Mouse (Mus musculus) neutrophil, adult 5-6 weeks (primary cell): ENCODE measurements around the gene Fto. TPM values are rescaled to one million over a fixed set of nuclear protein-coding genes. Genes with fewer than 3 reads are reported as not detected.

Experiments
- ATAC-seq: fragments of 151-379, 151-347 bp; 2 replicates; pipeline ENCODE4 v1.8.0; 2017; ENCODE audit warnings: mild to moderate bottlenecking, moderate TSS enrichment; ENCODE audit not compliant: insufficient number of reproducible peaks, poor library complexity, low FRiP score, severe bottlenecking; ENCODE audit errors: extremely low read depth
- total RNA-seq: library from RNA; stranded (forward); fragments of 200-1000 nt; gene quantifications from 2 replicates; pipeline ENCODE4 v1.2.3, GENCODE M21; 2017

Fto gene
- total RNA-seq, 1 experiment from 2014 or later, result 33.1 TPM

- ATAC-seq, result no peak
These were observed 344.1 kb downstream of the Fto start for GRCm38 (mm10) chr8:91657381-91657780.

- ATAC-seq, result no peak
These were observed 347.6 kb downstream of the Fto start for GRCm38 (mm10) chr8:91660879-91661278.

- no peak for ATAC-seq
These were observed 356.2 kb downstream of the Fto start for GRCm38 (mm10) chr8:91669461-91670071.

- ATAC-seq, result no peak
These were observed 363.6 kb downstream of the Fto start for GRCm38 (mm10) chr8:91676928-91677327.

- no peak for ATAC-seq
These were observed 366.1 kb downstream of the Fto start for GRCm38 (mm10) chr8:91679451-91679850.

- no peak for ATAC-seq
These were observed 366.8 kb downstream of the Fto start for GRCm38 (mm10) chr8:91680125-91680524.

- no peak for ATAC-seq
These were observed 371.4 kb downstream of the Fto start for GRCm38 (mm10) chr8:91684596-91685317.

- ATAC-seq, result no peak
These were observed 372.1 kb downstream of the Fto start for GRCm38 (mm10) chr8:91685408-91685807.

GRCm38 (mm10) chr8:91692056-91692721 is 378.9 kb downstream of the Fto start:
- no peak for ATAC-seq

GRCm38 (mm10) chr8:91706533-91706932 is 393.2 kb downstream of the Fto start:
- ATAC-seq, result no peak

GRCm38 (mm10) chr8:91708661-91709060 is 395.3 kb downstream of the Fto start:
- no peak for ATAC-seq

GRCm38 (mm10) chr8:91709768-91710167 is 396.4 kb downstream of the Fto start:
- no peak for ATAC-seq

- ATAC-seq, result no peak
These were observed 397.9 kb downstream of the Fto start for GRCm38 (mm10) chr8:91711202-91711601.

- ATAC-seq, result no peak
These were observed 398.8 kb downstream of the Fto start for GRCm38 (mm10) chr8:91711981-91712598.

- ATAC-seq, result no peak
These were observed 399.6 kb downstream of the Fto start for GRCm38 (mm10) chr8:91712731-91713569.

GRCm38 (mm10) chr8:91713677-91714312 is 400.5 kb downstream of the Fto start:
- no peak for ATAC-seq

- no peak for ATAC-seq
These were observed 401.4 kb downstream of the Fto start for GRCm38 (mm10) chr8:91714733-91715132.

GRCm38 (mm10) chr8:91715387-91716085 is 402.2 kb downstream of the Fto start:
- no peak for ATAC-seq
